In the genomic region with DNA sequence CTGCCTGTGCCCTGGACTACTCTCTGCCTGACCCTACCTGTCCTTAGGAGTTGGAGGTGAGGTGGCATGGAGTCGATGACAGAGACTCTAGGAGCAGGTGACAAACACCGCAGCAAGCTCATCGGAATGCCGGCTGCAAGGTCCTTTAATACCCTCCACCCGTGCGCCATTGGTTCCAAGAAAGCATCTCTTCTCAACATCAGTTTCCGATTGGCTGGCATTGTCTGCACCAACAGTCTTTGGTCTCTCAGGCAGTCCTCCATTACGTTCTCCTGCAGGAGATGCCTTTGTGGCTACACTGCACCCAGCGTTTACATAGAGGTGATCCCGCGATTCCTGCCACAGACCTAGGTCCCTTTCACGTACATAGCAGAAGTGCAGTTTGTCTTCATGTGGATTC, we compare ENCODE assay signal across 25 mouse cellular contexts.
"Had no signal": no experiment of that assay in that cellular context is flagged by ENCODE, and none has a peak within 500 bp of the region (broad histone marks: within the 10 kb centered on the region; RNA-seq: fewer than 3 reads in every experiment).

No protein-coding gene starts in this region.

- DNase-seq: gastrocnemius, postnatal 14 days; gastrocnemius, postnatal 36 days; heart, adult 11 months; heart, adult 2 months; heart, postnatal 10 days; kidney, adult 18-20 months; kidney, adult 8-10 months; kidney, postnatal 10 days; kidney, postnatal 25 days; kidney, postnatal 4 days; liver had no signal

- ATAC-seq: hindbrain, postnatal 0 days; intestine, embryonic 15.5 days; intestine, postnatal 0 days; liver, embryonic 12.5 days had no signal

- H3K9me3 ChIP-seq: heart, embryonic 13.5 days; heart, embryonic 15.5 days; hindbrain, embryonic 15.5 days; intestine, embryonic 15.5 days; limb, embryonic 10.5 days; liver, embryonic 12.5 days had no signal

- H3K4me2 ChIP-seq: heart, embryonic 11.5 days; heart, embryonic 13.5 days; heart, embryonic 15.5 days; hindbrain, embryonic 13.5 days; hindbrain, embryonic 15.5 days; intestine, embryonic 15.5 days; limb, embryonic 12.5 days; liver, embryonic 12.5 days had no signal

- H3K36me3 ChIP-seq: heart, embryonic 13.5 days; heart, embryonic 15.5 days; hindbrain, embryonic 13.5 days; hindbrain, embryonic 15.5 days; intestine, embryonic 15.5 days; limb, embryonic 10.5 days; limb, embryonic 12.5 days; liver, embryonic 12.5 days had no signal

- H3K4me3 ChIP-seq: heart, adult 2 months; heart, embryonic 13.5 days; heart, embryonic 15.5 days; hindbrain, embryonic 13.5 days; hindbrain, embryonic 15.5 days; intestine, embryonic 15.5 days; layer of hippocampus, adult 2 months; left cerebral cortex, adult 2 months; limb, embryonic 10.5 days; limb, embryonic 12.5 days; liver, embryonic 12.5 days had no signal

- H3K4me1 ChIP-seq: heart, embryonic 13.5 days; heart, embryonic 15.5 days; hindbrain, embryonic 13.5 days; hindbrain, embryonic 15.5 days; intestine, embryonic 15.5 days; limb, embryonic 10.5 days; limb, embryonic 12.5 days; liver, embryonic 12.5 days had no signal

- H3K27me3 ChIP-seq: heart, embryonic 13.5 days; heart, embryonic 15.5 days; hindbrain, embryonic 13.5 days; hindbrain, embryonic 15.5 days; intestine, embryonic 15.5 days; limb, embryonic 12.5 days; liver, embryonic 12.5 days had no signal

- H3K9ac ChIP-seq: heart, embryonic 13.5 days; heart, embryonic 15.5 days; hindbrain, embryonic 13.5 days; hindbrain, embryonic 15.5 days; intestine, embryonic 15.5 days; limb, embryonic 12.5 days; liver, embryonic 12.5 days; liver, embryonic 14.5 days had no signal

- H3K27ac ChIP-seq: heart, adult 2 months; heart, embryonic 13.5 days; heart, embryonic 15.5 days; hindbrain, embryonic 13.5 days; hindbrain, embryonic 15.5 days; hindbrain, postnatal 0 days; intestine, embryonic 15.5 days; layer of hippocampus, adult 2 months; left cerebral cortex, adult 2 months; limb, embryonic 10.5 days; limb, embryonic 12.5 days; liver, embryonic 12.5 days; liver, embryonic 14.5 days had no signal
